Mouse (Mus musculus) liver, adult 2 months (tissue): ENCODE measurements around the gene Gm20521. TPM values are rescaled to one million over a fixed set of nuclear protein-coding genes. Genes with fewer than 3 reads are reported as not detected.

Source experiments
- DNase-seq: peaks from one replicate; pipeline ENCODE4 v3.0.0-alpha.2; 2011; ENCODE audit warnings: low read depth, low spot score; ENCODE audit errors: extremely low read depth
- H3K27ac ChIP-seq: fragments of 200-500 bp; replicated peaks from 2 replicates; pipeline ENCODE4 v1.5.1; 2012; ENCODE audit warnings: low read depth, mild to moderate bottlenecking, control low read depth, inconsistent platforms, low read length; ENCODE audit not compliant: insufficient read depth
- H3K27me3 ChIP-seq: fragments of 200-500 bp; 2 replicates; pipeline ENCODE4 v1.6.1; 2012; ENCODE audit warnings: mild to moderate bottlenecking, moderate library complexity, low read length, inconsistent platforms; ENCODE audit not compliant: control insufficient read depth, insufficient read depth
- H3K36me3 ChIP-seq: fragments of 200-500 bp; 2 replicates; pipeline ENCODE4 v1.6.1; 2012; ENCODE audit warnings: low read length, inconsistent platforms; ENCODE audit not compliant: control insufficient read depth, insufficient read depth
- H3K4me1 ChIP-seq: fragments of 200-500 bp; 2 replicates; pipeline ENCODE4 v1.6.1; 2011; ENCODE audit warnings: low read length; ENCODE audit not compliant: control insufficient read depth, insufficient read depth
- H3K4me3 ChIP-seq: fragments of 200-500 bp; 2 replicates; pipeline ENCODE4 v1.5.1; 2011; ENCODE audit warnings: low read depth, mild to moderate bottlenecking, control low read depth, low read length, moderate library complexity; ENCODE audit not compliant: insufficient read depth
- H3K79me2 ChIP-seq: fragments of 200-500 bp; 2 replicates; pipeline ENCODE4 v1.6.1; 2012; ENCODE audit warnings: inconsistent platforms, mild to moderate bottlenecking, low read length, moderate library complexity; ENCODE audit not compliant: control insufficient read depth, insufficient read depth
- H3K9ac ChIP-seq: fragments of 200-500 bp; 2 replicates; pipeline ENCODE4 v1.6.1; 2012; ENCODE audit warnings: low read depth, mild to moderate bottlenecking, control low read depth, inconsistent platforms, low read length
- CTCF ChIP-seq: fragments of 200-500 bp; IDR thresholded peaks from 2 replicates; pipeline ENCODE4 v1.5.1; 2011; ENCODE audit warnings: low read depth, low read length, control low read depth
- POLR2A ChIP-seq: fragments of 200-500 bp; IDR thresholded peaks from 2 replicates; pipeline ENCODE4 v1.6.1; 2011; ENCODE audit warnings: low read length, control low read depth; ENCODE audit not compliant: insufficient read depth; ENCODE audit errors: extremely low read depth
- WGBS: fragments of 180-500 bp; shearing (Covaris S2); methylation state at CpG from one replicate; pipeline ENCODE4 v1.1.7; 2018; 5-methylcytosine and 5-hydroxymethylcytosine counted together
- polyA plus RNA-seq: library from polyadenylated mRNA; depleted of rRNA; stranded (reverse); fragments of >200 nt; gene quantifications from 2 replicates; pipeline ENCODE4 v1.2.3, GENCODE M21; 2012
- total RNA-seq: library from RNA; depleted of rRNA; stranded (reverse); fragments of >200 nt; gene quantifications from 2 replicates; pipeline ENCODE4 v1.2.3, GENCODE M21; 2014

The Gm20521 gene
- total and polyA plus RNA-seq, 2 experiments, result 7.9 TPM; not detected in 1

GRCm38 (mm10) chr14:54860511-54860910 is 22.7 kb upstream of the Gm20521 start:
- Histone ChIP-seq H3K4me3 (no peak overlapping the region), H3K27ac (no peak overlapping the region), H3K4me1 (no peaks in the 10 kb centered on the region; the same call in 1 of the 2 replicates), H3K27me3 (no peaks in the 10 kb centered on the region), H3K9ac (no peak overlapping the region), H3K36me3 (no peaks in the 10 kb centered on the region), H3K79me2 (no peaks in the 10 kb centered on the region)
- TF ChIP-seq CTCF (peak; percentile 76), POLR2A (no peak)
- DNase-seq, result peak; percentile 39
- 31% methylated on average over 2 of the region's 2 CpGs for WGBS

DNA sequence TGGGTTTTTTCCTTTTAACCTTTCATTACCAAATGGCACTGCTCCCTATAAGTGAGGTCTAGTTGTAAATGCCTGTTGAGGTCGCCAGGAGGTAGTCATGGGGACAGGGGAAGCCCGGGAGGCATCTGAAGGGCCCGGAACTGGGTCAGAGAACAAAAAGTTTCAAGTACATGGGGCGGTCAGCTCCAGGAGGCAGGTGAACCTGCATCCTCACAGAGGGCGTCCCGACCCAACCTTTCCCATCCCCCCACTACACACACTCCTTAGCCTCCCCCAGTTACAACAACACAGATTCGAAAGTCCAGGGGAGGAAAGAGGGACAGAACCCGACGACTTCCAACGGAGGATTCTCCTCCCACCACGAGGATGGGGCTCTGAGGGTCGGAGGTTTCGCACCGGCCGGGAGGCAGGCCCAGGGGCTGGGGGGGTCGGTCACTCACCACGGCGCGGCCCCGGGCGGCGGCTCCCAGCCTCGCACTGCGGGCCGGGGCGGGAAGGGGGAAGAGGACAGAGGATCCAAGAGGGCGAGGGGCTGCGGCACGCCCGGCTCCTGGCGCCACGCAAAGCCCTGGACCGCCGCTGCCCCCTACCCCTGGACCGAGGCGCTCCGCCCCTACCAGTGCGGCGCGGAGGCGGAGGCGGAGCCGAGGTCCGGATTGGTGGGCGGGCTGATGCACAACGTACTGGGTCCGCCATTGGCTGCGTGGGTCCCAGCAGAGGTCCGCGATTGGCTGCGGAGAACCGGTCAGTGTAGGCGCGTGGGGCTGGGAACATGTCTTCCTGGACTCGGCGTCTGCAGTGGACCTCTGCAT is 19.5 kb upstream of the Gm20521 start:
- Histone ChIP-seq H3K27ac (peak overlapping the region; percentile 14; the same call in 1 of the 2 replicates), H3K9ac (peak overlapping the region; percentile 81), H3K36me3 (no peaks in the 10 kb centered on the region), H3K27me3 (no peaks in the 10 kb centered on the region), H3K4me1 (no peaks in the 10 kb centered on the region), H3K79me2 (no peaks in the 10 kb centered on the region), H3K4me3 (peak overlapping the region; percentile 68)
- peak; percentile 77 for DNase-seq
- TF ChIP-seq CTCF (no peak), POLR2A (peak; percentile 64; the same call in 1 of the 2 replicates)
- under 1% methylated on average over 56 of the region's 56 CpGs for WGBS

DNA sequence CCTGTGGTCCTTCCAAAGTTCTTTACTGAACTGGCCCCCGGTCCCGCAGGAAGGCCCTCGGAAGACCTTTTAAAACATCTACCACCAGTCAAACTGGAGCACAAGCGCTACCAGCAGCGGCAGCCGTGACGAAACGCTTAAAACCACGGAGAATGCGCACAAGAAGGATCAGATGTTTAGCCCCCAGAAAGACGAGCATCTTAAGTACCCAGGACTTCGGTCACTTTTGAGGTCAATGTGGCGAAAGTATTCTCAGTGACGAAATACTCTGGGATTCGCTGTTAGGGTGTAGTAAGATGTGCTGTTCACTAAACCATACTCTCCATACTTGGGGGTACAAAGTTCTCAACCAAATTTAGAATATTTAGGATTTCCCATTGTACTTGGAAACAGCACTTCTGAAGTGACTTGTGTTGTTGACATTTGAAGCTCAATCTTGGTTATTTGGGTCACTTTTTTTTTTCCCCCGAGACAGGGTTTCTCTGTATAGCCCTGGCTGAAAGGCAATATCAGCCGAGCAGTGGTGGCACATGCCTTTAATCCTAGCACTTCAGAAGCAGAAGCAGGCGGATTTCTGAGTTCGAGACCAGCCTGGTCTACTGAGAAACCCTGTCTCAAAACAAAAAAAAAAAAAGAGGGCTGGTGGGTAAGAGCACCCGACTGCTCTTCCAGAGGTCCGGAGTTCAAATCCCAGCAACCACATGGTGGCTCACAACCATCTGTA is 18.8 kb upstream of the Gm20521 start:
- TF ChIP-seq POLR2A (no peak), CTCF (no peak)
- no peaks in the 10 kb centered on the region for H3K4me1 ChIP-seq
- no peaks in the 10 kb centered on the region for H3K36me3 ChIP-seq
- 0 out of 2 replicates have a peak overlapping the region, but pooled peaks have one; percentile 8 for H3K27ac ChIP-seq
- 15% methylated on average over 21 of the region's 21 CpGs for WGBS
- peak overlapping the region; percentile 68 for H3K4me3 ChIP-seq
- H3K79me2 ChIP-seq, result no peaks in the 10 kb centered on the region
- H3K27me3 ChIP-seq, result no peaks in the 10 kb centered on the region
- H3K9ac ChIP-seq, result peak overlapping the region; percentile 45
- DNase-seq, result no peak

- Histone ChIP-seq H3K4me3 (no peak overlapping the region), H3K79me2 (no peaks in the 10 kb centered on the region), H3K36me3 (no peaks in the 10 kb centered on the region), H3K4me1 (no peaks in the 10 kb centered on the region), H3K27me3 (no peaks in the 10 kb centered on the region), H3K9ac (no peak overlapping the region), H3K27ac (no peak overlapping the region)
- TF ChIP-seq POLR2A (no peak), CTCF (no peak)
- 73% methylated on average over 5 of the region's 5 CpGs for WGBS
- DNase-seq, result no peak
These were observed 17.6 kb upstream of the Gm20521 start for GRCm38 (mm10) chr14:54865626-54866025.

- WGBS, result 62% methylated on average over 3 of the region's 3 CpGs
- no peak overlapping the region for H3K4me3 ChIP-seq
- H3K4me1 ChIP-seq, result no peaks in the 10 kb centered on the region
- H3K27me3 ChIP-seq, result no peaks in the 10 kb centered on the region
- no peak overlapping the region for H3K9ac ChIP-seq
- H3K27ac ChIP-seq, result no peak overlapping the region
- H3K36me3 ChIP-seq, result no peaks in the 10 kb centered on the region
- no peaks in the 10 kb centered on the region for H3K79me2 ChIP-seq
- DNase-seq, result no peak
- TF ChIP-seq POLR2A (no peak), CTCF (no peak)
These were observed 17.0 kb upstream of the Gm20521 start for GRCm38 (mm10) chr14:54866268-54866667.

- no peaks in the 10 kb centered on the region for H3K79me2 ChIP-seq
- H3K4me1 ChIP-seq, result no peaks in the 10 kb centered on the region
- no peak overlapping the region for H3K27ac ChIP-seq
- no peak overlapping the region for H3K9ac ChIP-seq
- no peak overlapping the region for H3K4me3 ChIP-seq
- DNase-seq, result no peak
- 61% methylated on average over 5 of the region's 5 CpGs for WGBS
- no peaks in the 10 kb centered on the region for H3K27me3 ChIP-seq
- H3K36me3 ChIP-seq, result no peaks in the 10 kb centered on the region
- peak; percentile 68 for TF ChIP-seq CTCF
- no peak for TF ChIP-seq POLR2A
These were observed 16.3 kb upstream of the Gm20521 start for GRCm38 (mm10) chr14:54866936-54867335.
